Mouse (Mus musculus) liver, adult 2 months (tissue): ENCODE data around the gene Zfp715.

Source experiments
- CTCF ChIP-seq: fragments of 200-500 bp; IDR thresholded peaks from 2 replicates; pipeline ENCODE4 v1.5.1; 2011; ENCODE audit warnings: low read depth, low read length, control low read depth
- POLR2A ChIP-seq: fragments of 200-500 bp; IDR thresholded peaks from 2 replicates; pipeline ENCODE4 v1.6.1; 2011; ENCODE audit warnings: low read length, control low read depth; ENCODE audit not compliant: insufficient read depth; ENCODE audit errors: extremely low read depth

GRCm38 (mm10) chr7:43346148-43346547 is 33.1 kb upstream of the Zfp715 start:
- TF ChIP-seq CTCF (no peak), POLR2A (no peak)
